Mouse (Mus musculus): ENCODE data around the gene 4930451I11Rik.

- TF ChIP-seq CTCF (IDR thresholded peaks at IDR 0.05; ENCODE audit: control insufficient read depth, insufficient read depth, insufficient replicate concordance, low read depth, low read length), result no peak
- TF ChIP-seq POLR2A (IDR thresholded peaks at IDR 0.05; ENCODE audit: control insufficient read depth, low read depth, low read length), result peak; percentile 89
These were observed 30.1 kb upstream of the 4930451I11Rik start, which contains the start of gene Hirip3 for GRCm38 (mm10) chr7:126861429-126862130.
